Mouse (Mus musculus) lung, postnatal 0 days (tissue): ENCODE results near the gene Cpsf3.

ENCODE experiments used
- CTCF ChIP-seq: IDR thresholded peaks from 2 replicates; pipeline ENCODE4 v1.5.1; 2016; ENCODE audit warnings: antibody characterized with exemption, mild to moderate bottlenecking
- EP300 ChIP-seq: IDR thresholded peaks from 2 replicates; pipeline ENCODE4 v1.6.1; 2016; ENCODE audit warnings: antibody characterized with exemption, mild to moderate bottlenecking, control low read depth

GRCm38 (mm10) chr12:21301932-21302331, 16.7 kb downstream of the Cpsf3 start:
- TF ChIP-seq CTCF: no peak
- TF ChIP-seq EP300: no peak
